Mouse (Mus musculus) thymus, postnatal 10 days (tissue): ENCODE data around the gene Cxcl13.

ENCODE experiments used
- DNase-seq, 2 experiments: peaks; one replicate each; pipeline ENCODE4 v3.0.0; 2021; ENCODE audit warnings: low spot score in 2 of 2

The Cxcl13 gene

DNA sequence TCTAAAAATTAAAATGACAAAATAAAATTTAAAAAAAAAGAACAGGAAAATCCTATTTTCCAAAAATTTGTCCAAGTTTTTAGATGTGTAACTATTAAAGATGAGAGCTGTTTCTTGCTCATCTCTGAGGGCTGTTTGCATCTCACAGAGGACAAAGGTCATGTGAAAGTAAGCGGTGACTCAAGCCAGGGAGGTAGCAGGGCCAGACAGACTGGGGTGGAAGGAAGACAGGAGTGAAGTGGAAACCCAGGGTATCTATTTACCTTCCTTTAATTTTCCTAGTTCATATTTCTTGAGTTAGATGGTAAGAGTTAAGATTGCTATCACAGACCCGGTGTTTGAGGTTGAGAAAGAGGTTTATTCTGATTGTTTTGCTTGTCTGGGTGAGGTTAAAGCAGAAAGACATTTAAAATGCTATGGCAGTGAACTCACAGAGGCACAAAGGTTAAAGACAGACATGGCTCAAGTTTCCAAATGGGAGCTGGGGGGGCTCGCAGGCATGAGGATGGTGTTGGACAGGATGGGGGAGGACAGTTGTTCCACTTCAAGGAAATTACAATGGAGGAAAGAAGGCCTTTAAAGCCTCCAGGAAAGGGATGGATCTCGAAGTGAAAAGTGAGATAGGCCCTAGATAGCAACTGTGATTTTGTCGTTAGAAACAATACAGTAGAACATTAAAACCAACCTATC lies 27.2 kb downstream of the Cxcl13 start:
- DNase-seq = no peak

DNA sequence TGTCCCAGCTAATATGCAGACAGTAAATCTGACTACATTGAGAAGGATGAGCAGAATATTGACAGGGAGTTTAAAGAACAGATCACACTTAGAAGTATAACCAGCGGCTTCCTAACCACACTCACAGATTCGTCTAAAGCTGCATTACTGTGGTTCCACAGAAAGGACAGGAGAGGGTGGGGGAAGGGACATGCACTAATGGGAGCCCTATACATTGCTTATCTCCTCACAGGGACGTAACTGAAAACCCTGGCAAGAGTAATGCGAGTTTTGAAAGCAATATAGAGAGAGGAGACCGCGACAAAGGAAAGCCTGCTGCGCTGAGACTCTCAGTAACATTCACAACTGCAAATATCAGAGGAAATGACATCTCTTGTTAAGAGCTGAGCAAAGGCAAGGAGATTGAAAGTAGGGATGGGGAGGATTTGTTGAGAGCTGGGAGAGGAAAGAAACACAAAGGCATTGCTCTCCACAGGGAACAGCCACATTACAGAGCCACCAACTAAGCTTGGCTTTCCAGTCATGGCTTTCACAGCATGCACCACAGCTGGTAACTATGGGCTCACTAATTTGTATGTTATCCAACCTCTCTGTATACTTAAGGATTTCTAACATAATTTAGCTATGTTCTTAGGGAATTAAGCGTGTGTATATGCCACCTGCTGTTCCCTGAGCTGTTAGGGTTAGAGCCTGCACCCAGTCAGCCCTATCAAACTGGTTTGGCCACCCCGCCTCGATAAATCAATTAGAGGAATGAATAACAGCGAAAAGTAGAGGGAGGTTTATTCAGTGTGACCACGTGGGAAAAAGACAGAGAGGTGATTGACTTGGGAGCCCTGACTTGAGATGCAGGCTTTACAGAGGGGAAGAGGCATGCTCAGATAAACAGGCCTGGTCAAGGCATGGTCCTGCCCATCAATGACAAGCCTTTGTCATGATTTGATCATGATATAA lies 34.9 kb downstream of the Cxcl13 start:
- DNase-seq = no peak

DNA sequence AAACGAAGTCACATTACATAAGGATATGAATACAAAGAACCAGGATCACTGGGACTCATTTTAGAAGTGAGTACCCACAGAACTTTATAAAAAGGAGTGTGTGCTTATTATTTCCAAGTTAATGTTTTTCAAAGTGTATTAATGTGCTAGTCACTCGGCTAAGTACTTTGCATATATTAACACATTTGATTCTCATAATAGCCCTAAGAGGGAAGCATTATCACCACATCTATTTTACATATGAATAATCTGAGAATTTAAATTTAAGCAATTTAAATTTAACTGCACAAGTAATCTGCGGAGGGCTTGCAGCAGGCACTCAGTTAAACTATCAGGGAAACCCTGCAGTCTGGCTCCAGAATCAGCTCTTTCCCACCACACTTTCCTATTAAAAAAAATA lies 40.5 kb downstream of the Cxcl13 start:
- DNase-seq = no peak

GRCm38 (mm10) chr5:96003348-96003747 lies 46.6 kb downstream of the Cxcl13 start:
- DNase-seq = no peak

DNA sequence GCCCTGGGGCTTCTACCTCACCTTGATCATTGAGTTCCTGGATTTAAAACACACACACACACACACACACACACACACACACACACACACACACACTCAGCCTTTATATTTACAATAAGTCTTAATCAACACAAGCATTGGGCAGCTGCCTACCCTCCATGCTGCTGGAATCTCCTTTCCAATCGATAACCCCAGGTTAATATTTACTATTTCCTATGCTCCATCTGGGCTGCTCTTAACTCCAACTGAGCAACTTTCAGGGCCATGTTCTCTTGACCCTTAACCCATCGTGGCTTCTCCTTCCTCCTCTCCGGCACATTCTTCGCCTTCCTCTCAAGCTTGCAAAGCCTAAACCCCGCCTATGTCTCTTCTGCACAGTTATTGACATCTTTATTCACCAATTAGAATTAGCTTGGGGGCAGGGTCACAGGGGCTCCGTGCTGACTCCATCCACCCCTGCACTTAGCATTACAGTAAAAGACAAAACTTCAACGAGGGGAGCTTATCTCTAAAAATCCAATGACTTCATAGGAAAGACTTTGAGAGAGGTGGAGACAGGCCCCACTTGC lies 51.6 kb downstream of the Cxcl13 start:
- DNase-seq = no peak

- no peak for DNase-seq
Measured at GRCm38 (mm10) chr5:96009076-96009475, 52.3 kb downstream of the Cxcl13 start.
